Mouse (Mus musculus) cerebellum, postnatal 14 days (tissue): ENCODE measurements at regions not wholly inside any gene's neighbourhood (a gene's known extent, or its start where the extent isn't known, plus 50 kb on each side); places are given as distances from the start of the nearest gene placed in this dataset.

Experiments
- DNase-seq, 2 experiments: peaks; one replicate each; pipeline ENCODE4 v3.0.0; 2021; ENCODE audit warnings: mixed read lengths in 2 of 2

GRCm38 (mm10) chr13:107340802-107341364 is 319.0 kb upstream of the Kif2a start:
- DNase-seq = no peak

- DNase-seq = no peak
These were observed 316.2 kb upstream of the Kif2a start for GRCm38 (mm10) chr13:107338111-107338510.

- DNase-seq = no peak
These were observed 315.2 kb upstream of the Kif2a start for GRCm38 (mm10) chr13:107337111-107337510.

- DNase-seq = no peak
These were observed 307.4 kb upstream of the Kif2a start for GRCm38 (mm10) chr13:107329348-107329747.

GRCm38 (mm10) chr13:107325707-107326495 is 304.0 kb upstream of the Kif2a start:
- peak; percentile 91 to 92 for DNase-seq

- no peak for DNase-seq
These were observed 292.8 kb upstream of the Kif2a start for GRCm38 (mm10) chr13:107314746-107315145.

- no peak for DNase-seq
These were observed 287.2 kb upstream of the Kif2a start for GRCm38 (mm10) chr13:107308958-107309639.

GRCm38 (mm10) chr13:107308404-107308803 is 286.5 kb upstream of the Kif2a start:
- no peak for DNase-seq

- no peak for DNase-seq
These were observed 285.0 kb upstream of the Kif2a start for GRCm38 (mm10) chr13:107306958-107307357.

GRCm38 (mm10) chr13:107306232-107306631 is 284.3 kb upstream of the Kif2a start:
- DNase-seq = no peak

- DNase-seq = no peak
These were observed 283.8 kb upstream of the Kif2a start for GRCm38 (mm10) chr13:107305738-107306137.

GRCm38 (mm10) chr13:107303878-107304277 is 282.0 kb upstream of the Kif2a start:
- no peak for DNase-seq

- no peak for DNase-seq
These were observed 281.4 kb upstream of the Kif2a start for GRCm38 (mm10) chr13:107303322-107303721.

GRCm38 (mm10) chr13:107300792-107301191 is 278.9 kb upstream of the Kif2a start:
- DNase-seq = no peak

GRCm38 (mm10) chr13:107264581-107264980 is 242.7 kb upstream of the Kif2a start:
- no peak for DNase-seq

GRCm38 (mm10) chr13:107261479-107262050 is 239.6 kb upstream of the Kif2a start:
- no peak for DNase-seq

- no peak for DNase-seq
These were observed 238.3 kb upstream of the Kif2a start for GRCm38 (mm10) chr13:107260274-107260673.

GRCm38 (mm10) chr13:107247792-107248505 is 226.0 kb upstream of the Kif2a start:
- DNase-seq = no peak

- DNase-seq = peak; percentile 20 to 26
These were observed 225.2 kb upstream of the Kif2a start for GRCm38 (mm10) chr13:107246956-107247751.

- no peak for DNase-seq
These were observed 222.2 kb upstream of the Kif2a start for GRCm38 (mm10) chr13:107244173-107244572.

GRCm38 (mm10) chr13:107239035-107239387 is 217.1 kb upstream of the Kif2a start:
- no peak for DNase-seq
